Mouse (Mus musculus): ENCODE results near the gene Vrk1.

Vrk1 gene

DNA sequence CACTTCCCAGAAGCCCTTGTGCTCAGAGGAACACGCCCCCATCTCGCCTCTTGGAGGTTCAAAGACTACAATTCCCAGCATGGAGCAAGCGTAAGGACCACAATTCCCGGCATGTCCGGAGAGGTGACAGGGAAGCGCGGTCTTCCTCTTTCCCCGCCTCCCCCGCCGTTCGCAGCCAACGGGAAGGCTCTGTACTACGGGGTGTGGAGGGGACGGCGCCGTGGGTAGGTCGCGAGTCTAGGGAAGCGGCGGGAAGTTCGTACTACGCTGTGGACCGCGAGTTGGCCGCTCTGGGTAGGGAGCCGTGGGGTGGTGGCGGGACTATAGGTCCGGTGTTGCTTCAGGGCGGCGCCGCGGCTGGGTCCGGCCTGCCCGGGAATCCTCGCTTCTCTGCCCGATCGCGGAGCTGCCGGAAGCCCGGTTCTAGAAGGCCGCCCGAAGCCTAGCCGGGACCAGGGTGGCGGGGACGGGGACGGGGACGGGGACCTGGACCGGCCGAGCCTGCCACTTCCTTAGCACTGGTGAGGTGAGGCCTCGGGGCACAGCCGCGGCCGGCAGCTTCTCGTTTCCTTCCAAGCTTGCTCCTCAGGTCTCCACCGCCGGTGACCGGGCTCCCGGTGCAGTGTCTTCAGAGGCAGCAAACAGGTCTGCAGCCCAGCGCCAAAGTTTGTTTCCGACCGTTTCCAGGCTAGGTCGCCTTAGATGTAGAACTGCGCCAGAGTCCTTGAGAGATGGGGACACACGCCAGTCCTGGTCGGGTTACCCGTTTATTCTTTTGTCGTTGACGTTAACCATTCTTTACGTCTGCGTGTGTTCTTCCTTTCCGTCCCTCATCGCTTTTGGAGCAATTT is at the start of gene Vrk1:
Gene Vrk1 (plus strand): TSS at position 164 of the 851 bp plus-strand sequence.
- no peak for TF ChIP-seq GATA4 (IDR thresholded peaks at IDR 0.05; ENCODE audit: insufficient replicate concordance, low read length)

DNA sequence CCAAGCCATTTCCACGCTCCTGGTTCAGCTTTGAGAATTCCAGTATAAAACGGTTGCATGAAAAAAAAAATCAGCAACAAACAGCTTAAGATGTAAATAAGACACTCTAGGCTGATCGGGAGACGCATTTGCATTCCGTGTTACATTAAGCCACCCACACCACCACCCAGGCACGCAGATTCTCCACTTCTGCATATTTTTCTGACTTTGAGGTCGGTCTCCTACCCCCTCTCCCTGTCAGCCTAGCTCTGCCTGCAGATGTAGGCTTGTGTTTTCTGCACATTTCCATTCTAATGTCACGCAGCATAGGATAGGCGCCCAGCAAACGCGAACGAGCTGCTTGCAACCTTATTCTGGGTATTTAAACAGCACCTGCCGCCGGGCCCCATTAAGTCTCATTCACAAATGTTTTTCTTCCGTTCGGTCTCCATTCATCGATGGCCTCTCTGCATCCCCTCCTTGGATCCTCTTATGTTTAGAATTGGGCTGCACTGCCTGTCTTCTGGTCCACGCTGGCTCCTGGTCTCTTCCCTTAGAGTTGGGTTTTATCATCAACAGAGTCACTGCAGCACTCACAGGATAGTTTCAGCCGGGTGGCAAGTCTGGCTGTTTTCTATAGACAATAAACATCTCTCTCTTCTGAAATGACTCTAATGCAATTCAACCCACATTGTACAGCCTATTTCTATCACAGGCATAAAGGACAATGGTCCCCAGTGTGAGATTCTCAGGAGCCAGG is 49.3 kb upstream of the Vrk1 start:
- no peak for TF ChIP-seq GATA4 (IDR thresholded peaks at IDR 0.05; ENCODE audit: insufficient replicate concordance, low read length)

GRCm38 (mm10) chr12:105961667-105962066 is 48.4 kb upstream of the Vrk1 start:
- no peak for TF ChIP-seq GATA4 (IDR thresholded peaks at IDR 0.05; ENCODE audit: insufficient replicate concordance, low read length)

GRCm38 (mm10) chr12:105962103-105963011 is 47.7 kb upstream of the Vrk1 start:
- TF ChIP-seq GATA4 (IDR thresholded peaks at IDR 0.05; ENCODE audit: insufficient replicate concordance, low read length) = no peak

DNA sequence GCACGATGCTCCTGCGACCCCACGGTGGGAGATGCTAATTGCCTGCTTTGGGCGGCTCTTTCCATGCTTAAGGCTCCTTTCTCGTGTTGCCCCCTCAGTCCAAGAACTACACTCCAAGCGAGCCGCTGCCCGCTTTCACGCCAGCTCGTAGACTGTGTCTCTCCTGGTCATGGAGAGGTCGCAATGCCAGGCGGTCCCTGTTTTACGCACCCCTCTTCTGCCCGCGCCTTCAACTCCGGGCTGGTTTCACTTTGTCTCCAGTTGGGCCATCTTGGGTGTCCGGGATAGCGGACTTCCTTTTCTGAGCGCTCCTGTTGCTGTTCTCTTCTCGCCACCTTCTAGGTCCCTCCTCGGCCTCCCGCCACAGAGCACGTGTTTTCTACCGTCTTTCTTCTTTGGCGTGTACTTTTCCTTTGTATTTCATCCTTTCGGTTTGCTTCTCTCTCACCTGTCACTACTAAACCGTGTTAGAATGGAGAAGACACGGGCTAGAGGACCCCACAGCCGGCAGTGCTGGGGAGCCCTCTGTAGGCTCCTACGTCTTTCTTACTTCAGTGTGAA is 46.9 kb upstream of the Vrk1 start:
- TF ChIP-seq GATA4 (IDR thresholded peaks at IDR 0.05; ENCODE audit: insufficient replicate concordance, low read length) = no peak

- TF ChIP-seq GATA4 (IDR thresholded peaks at IDR 0.05; ENCODE audit: insufficient replicate concordance, low read length) = no peak
These were observed 43.0 kb upstream of the Vrk1 start for GRCm38 (mm10) chr12:105966887-105967637.

DNA sequence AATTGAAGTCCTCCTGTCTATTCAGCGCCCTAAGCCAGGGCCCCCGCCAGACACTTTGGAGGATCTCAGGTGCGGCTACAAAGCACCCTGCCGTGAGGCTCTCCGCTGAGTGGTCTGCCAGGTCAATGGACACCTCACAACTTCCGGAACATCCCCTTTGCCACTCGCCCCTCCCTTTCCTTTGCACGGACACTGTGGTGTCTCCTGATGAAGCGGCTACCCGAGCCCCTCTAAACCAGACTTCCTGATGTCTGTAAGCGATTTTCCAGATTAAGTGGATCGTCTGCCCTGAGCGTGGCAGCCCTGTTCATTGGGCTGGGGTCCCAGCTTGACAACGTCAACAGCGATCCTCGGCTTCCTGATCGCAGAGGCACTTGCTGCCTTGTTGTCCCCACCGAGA is 42.2 kb upstream of the Vrk1 start:
- TF ChIP-seq GATA4 (IDR thresholded peaks at IDR 0.05; ENCODE audit: insufficient replicate concordance, low read length) = no peak

DNA sequence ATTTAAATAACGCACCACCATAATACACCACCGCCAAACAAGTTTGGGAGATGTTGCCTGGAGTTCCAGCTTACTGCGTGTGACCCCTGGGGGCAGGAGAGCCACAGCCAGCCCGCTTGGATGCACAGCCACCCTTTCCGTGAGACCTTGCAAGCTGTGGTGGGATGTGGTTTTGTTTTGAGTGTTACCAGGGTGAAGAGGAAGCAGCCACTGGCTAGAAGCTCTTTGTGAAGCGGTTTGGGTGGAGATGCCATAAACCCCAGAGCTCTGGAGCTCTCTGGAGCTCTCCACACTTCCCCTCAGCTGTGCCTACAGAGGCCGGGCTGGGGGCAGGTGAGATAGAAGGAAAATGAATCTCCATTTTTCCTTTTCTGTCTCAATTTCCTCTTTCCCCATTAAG is 38.8 kb upstream of the Vrk1 start:
- no peak for TF ChIP-seq GATA4 (IDR thresholded peaks at IDR 0.05; ENCODE audit: insufficient replicate concordance, low read length)

- no peak for TF ChIP-seq GATA4 (IDR thresholded peaks at IDR 0.05; ENCODE audit: insufficient replicate concordance, low read length)
These were observed 37.4 kb upstream of the Vrk1 start for GRCm38 (mm10) chr12:105972673-105973072.

DNA sequence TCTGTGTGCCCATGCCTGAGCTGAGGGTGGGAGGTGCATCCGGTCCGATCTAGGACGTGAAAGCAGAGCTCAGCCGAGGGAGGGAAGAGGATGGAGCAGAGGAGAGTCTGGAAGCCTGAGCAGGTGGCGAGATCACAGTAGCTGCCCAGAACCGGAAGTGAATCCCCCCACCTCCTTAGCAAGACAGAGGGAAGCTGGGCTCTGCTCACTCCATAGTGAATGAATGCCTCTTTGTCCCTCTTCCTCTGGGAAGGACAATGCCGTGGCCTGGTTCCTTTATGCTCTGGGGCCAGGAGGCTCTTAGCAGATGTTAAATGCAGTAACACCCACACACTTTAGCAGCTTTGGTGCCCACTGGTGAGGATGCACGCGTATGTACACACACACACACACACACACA is 36.3 kb upstream of the Vrk1 start:
- no peak for TF ChIP-seq GATA4 (IDR thresholded peaks at IDR 0.05; ENCODE audit: insufficient replicate concordance, low read length)

- TF ChIP-seq GATA4 (IDR thresholded peaks at IDR 0.05; ENCODE audit: insufficient replicate concordance, low read length) = no peak
These were observed 35.9 kb upstream of the Vrk1 start for GRCm38 (mm10) chr12:105974107-105974506.

- no peak for TF ChIP-seq GATA4 (IDR thresholded peaks at IDR 0.05; ENCODE audit: insufficient replicate concordance, low read length)
These were observed 28.7 kb upstream of the Vrk1 start for GRCm38 (mm10) chr12:105981121-105981973.

DNA sequence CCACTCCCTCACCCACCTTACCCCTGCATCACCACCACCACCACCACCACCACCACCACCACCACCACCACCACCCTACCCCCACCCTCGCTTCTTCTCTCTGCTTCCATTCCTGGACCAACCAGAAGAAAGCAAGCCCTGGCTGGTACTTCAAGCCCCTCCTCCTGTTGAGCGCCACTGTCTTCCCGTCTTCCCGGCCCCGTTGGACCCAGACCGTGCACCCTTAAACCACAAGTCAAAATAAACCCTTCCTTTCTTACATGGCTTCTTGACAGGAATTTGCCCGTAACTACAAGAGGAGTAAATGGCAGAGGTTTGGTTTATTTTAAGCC is 28.1 kb upstream of the Vrk1 start:
- no peak for TF ChIP-seq GATA4 (IDR thresholded peaks at IDR 0.05; ENCODE audit: insufficient replicate concordance, low read length)

Data from liver, adult (tissue).